Mouse (Mus musculus) heart, postnatal 25 days (tissue): Measurements from ENCODE around the gene Slc25a16. TPM values are rescaled to one million over a fixed set of nuclear protein-coding genes. Genes with fewer than 3 reads are reported as not detected.
"Not testable (repeated sequence)": the region's sequence is repeated elsewhere in the genome, so short reads cannot be mapped to it uniquely, and the experiment has no call there.

Experiments used
- DNase-seq: peaks from one replicate; pipeline ENCODE4 v3.0.0; 2022; ENCODE audit warnings: low spot score
- intact Hi-C: fragments of 180-260 bp; cut with DNase I; formaldehyde crosslinking; loops from one replicate; pipeline ENCODE4 v1.15.1; 2025
- total RNA-seq, 2 experiments: library from RNA; stranded (reverse); gene quantifications; 2 replicates each; pipeline ENCODE4 v1.2.3; 2021

The Slc25a16 gene
- total RNA-seq, 2 experiments from 2014 or later: 23.0 to 23.2 TPM

DNA sequence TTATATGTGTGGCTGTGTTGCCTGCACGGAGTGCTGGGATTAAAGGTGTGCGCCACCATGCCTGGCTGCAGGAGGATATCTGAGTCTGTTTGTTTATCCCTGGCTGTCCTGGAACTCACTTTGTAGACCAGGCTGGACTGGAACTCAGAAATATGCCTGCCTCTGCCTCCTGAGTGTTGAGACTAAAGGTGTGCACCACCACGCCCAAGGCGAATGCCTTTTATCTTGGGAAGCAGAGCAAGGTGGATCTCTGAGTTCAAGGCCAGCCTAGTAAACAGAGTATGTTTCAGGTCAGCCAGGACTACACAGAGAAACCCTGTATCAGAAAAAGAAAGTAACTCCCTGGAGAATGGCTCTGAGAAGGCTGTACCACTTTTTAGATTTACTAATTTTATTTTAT, 20.3 kb upstream of the Slc25a16 start:
- intact Hi-C loops: no loop called here
- no peak for DNase-seq

DNA sequence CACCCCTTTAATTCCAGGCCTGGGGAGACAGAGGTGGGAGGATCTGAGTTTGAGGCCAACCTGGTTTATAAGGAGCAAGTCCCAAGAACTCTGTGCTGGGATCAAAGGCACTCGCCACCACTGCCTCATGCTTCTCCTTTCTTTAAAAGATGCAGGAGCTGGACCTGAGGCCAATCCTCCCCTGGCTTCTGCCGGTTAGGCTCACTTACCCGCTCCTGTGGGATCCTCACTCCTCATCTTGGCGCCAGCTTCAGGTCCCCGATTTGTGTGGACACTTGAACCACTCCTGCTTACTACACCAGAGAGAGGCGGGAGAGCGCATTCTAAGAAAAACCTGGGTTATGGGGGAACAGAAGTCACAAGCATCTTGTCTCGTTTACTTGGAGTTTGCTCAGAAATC, 18.6 kb upstream of the Slc25a16 start:
- DNase-seq: no peak
- intact Hi-C loops: no loop called here

DNA sequence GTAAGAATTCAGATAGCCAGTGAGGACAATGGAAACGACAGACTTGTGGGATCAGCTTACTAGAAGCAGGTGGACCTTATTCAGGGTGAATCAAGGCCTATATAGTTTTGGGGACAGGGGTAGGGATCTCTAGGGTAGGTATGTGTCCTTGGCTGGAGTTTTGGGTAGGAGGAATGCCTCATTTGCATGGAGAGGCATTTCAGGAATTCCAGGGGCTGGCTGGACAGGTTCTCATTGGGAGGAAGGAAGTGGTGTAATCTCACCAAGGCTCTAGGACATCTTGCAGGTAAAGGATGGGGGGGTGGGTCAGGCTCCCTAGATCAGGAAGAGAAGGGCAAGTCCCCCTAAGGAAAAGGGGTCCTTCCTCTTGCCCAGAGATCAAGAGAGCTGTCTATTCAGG, 17.6 kb upstream of the Slc25a16 start:
- no peak for DNase-seq
- intact Hi-C loops: no loop called here

DNA sequence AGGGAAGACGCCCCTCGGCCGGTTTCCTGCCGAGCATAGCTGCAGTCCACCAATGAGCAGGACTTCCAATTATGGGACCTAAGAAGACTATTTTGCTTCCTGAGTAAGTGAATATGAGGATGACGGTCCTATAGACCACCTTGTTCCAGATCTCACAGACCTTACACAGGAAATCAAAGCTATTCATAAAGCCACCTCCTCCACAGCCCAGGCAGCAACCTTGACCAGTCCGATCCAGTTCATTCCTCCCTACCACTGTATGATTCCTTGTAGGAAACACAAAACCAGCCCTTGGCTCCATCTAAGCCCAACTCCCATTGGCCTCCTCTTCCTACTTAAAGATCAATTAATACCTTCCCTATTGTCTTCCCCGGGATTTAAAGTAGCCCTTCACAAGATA, 14.1 kb upstream of the Slc25a16 start:
- intact Hi-C loops: no loop called here
- no peak for DNase-seq

DNA sequence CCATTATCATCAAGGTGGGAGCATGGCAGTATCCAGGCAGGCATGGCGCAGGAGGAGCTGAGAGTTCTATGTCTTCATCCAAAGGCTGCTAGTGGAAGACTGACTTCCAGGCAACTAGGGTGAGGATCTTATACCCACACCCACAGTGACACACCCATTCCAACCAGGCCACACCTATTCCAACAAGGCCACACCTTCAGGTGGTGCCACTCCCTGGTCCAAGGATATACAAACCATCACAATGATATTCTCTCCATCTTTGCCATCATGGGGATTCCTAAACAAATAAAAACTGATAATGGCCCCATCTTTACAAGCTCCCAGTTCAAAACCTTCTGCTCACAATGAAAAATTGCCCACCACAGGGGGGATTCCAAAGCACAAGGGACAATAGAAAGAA, 11.5 kb upstream of the Slc25a16 start, which contains the start of gene Tet1:
TSS of gene Tet1 (minus strand) at position 101 of the 400 bp plus-strand sequence.
- DNase-seq, intact Hi-C loops: not testable (repeated sequence)

DNA sequence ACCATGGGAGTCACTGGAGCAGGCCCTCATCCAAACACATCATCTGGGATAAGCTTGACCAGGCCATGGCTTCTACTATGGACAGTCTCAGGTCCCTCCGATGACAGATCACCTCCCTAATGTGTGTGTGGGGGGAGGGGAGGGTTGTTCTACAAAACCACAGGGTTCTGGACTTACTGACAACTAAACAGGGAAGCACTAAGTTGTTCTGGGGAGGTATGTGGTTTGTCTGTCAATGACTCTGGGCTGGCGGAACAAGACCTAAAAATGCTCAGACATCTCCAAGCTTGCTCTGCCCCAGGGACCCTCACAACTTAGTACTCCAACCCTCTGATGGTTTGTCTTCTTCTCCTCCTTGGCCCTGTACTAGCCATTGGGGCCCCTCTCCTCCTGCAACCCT, 9.3 kb upstream of the Slc25a16 start:
- intact Hi-C loops: no loop called here
- no peak for DNase-seq

DNA sequence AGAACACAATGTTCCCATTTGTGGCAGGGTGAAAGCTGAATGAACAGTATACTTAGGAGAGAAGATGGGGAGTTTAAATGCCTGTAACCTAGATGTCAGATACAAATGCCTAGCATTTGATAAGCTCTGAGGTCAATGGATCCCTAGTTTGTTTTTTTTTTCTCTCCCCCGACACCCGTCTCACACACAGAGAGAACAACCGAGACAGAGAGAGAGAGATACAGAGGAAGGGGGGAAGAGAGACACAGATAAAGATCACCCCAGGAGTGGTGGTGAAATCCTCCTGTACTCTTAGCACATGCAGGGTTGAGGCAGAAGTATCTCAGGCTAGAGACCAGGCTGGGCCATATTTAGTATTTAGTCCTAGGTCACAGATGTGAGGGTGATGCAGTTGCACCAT, 1.4 kb upstream of the Slc25a16 start:
- intact Hi-C loops: no loop called here

DNA sequence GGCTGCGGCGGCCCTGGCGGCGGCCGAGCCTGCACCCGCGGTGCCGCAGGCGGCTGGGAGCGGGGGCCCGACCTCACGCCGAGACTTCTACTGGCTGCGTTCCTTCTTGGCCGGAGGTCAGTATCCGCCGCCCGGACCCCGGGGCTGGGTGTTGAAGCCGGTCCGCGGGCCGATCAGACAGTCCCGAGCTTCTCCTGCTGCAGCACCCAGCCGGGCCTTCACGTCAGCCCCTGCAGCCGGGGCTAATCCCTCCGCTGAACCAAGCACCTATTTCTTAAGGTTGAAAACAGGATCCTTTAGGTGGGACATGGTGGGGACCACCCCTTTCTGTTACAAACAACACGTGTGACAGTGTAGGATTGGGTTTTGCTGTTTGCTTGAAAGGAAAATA, 328 bp downstream of the Slc25a16 start:
- intact Hi-C loops: loop anchor here (2.0 kb wide), 1 partner anchor 56 kb away; no protein-coding TSS in a partner anchor
- no peak for DNase-seq

More for the DNA sequence above, 1.4 kb upstream of the Slc25a16 start:
- DNase-seq: no peak

DNA sequence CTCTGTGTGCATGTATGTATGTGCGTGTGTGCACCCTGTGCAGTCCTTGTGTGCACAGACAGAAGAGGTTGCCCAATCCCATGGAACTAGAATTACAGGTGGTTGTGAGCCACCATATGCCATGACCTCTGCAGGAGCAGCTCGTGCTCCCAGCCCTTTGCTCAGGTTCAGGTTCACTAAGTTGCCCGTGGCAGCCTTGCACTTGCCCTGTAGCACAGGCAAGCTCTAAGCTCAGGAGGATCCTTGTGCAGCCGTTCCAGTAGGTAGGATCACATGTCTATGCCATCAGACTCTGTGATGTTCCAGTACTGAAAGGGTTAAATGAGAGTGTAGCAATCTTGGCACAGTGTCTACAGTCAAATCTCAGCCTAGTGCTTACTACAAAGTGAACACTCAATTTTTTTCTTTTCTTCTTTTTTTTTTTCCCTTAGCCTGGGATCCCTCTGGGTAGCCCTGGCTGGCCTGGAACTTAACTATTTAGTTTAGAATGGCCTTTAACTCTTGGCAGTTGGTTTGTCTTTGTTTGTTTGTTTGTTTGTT, 3.7 kb downstream of the Slc25a16 start:
- DNase-seq: no peak
- intact Hi-C loops: no loop called here

DNA sequence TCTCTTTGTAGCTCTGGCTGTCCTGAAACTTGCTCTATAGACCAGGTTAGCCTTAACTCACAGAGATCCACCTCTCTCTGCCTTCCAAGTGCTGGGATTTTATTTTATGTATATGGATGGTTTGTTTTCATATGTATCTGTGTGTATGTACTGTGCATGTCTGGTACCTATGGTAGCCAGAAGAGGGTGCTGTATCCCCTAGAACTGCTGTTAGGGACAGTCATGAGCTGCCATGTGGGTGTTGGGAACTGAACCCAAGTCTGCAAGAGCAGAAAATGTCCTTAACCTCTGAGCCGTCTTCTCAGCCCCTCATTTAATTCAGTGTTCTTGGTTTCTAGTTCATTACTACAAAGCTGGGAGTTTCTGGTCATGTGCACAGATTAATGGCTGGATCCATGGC, 11.9 kb downstream of the Slc25a16 start:
- no peak for DNase-seq
- intact Hi-C loops: no loop called here

DNA sequence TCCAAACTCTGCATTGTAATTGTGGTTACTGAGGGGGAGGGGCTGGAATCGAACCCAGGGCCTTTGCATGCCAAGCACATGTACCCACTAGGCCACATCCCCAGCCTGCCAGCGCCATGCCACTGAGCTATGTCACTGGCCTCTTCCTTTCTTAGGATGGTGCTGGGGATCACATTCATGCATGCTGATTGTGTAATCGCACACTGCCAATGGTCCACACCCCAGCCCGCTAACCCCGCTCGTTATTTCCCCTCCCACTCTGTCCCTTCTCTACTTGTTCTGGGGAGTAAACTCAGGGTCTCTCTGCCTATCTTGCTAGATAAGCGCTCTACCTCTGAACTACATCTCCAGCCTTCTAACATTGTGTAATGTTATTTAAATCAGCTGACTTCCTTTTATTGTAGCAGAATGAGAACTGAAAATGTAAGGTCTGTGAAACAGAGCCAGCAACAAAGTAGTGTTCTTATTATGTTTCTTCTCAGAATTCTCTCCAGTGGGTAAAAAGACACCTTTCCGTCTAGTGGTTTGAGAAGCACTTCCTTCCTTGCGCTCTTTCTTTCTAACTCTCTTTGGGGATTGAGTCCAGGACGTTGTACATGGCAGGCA, 24.6 kb downstream of the Slc25a16 start:
- no peak for DNase-seq
- intact Hi-C loops: no loop called here

DNA sequence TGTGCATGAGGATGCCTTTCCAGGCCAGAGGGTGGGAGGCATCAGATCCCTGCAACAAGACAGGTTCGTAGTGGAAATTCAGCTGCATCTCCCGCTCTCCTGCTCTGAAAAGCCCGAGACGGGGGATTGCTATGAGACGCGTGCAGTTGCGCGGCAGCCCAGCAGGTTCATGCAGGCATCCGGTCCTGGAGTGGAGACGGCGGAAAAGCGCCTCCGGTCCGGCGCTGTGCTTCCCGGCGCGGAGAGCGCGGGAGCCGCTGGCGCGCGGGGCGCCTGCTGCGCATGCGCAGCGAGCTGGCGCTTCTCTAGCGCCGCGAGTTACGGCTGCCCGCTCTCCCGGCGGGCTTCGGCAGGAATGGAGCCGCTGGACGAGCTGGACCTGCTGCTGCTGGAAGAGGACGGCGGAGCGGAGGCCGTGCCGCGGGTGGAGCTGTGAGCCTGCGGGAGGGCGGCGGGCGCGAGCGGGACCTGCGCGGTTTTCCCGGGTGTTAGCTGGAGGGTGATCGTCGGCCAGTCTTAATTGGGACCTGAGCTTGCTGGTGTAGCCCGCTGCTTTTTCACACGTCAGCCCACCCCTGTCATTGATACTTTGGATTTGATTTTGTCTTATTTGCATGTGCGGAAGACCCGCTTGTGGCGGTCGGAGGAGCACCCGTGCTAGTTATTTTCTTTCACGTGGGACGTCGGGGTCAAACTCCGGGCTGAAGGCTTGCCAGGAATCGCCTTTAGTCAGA, 26.5 kb downstream of the Slc25a16 start, which contains the start of gene Dna2:
TSS of gene Dna2 (plus strand) at position 289 of the 734 bp plus-strand sequence.
- intact Hi-C loops: no loop called here
- peak; percentile 53 for DNase-seq

DNA sequence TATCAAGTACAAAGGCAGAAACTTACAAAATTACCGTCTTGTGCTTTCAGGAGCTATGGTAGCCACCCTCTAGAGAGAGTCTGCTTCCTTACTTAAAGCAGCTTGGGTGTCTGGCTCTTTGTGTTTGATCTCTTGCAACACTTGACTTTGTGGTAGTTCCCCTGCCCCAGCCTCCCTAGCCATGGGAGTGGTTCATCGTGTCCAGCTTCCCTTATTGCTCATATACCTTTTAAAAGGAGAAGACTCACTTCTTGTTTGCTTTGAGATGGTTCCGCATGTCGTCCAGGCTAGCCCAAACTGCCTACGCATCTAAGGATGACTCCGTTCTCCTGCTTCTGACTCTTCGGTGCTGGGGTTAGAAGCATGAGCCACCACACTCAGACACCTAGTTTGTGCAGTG, 28.1 kb downstream of the Slc25a16 start:
- no peak for DNase-seq
- intact Hi-C loops: no loop called here

DNA sequence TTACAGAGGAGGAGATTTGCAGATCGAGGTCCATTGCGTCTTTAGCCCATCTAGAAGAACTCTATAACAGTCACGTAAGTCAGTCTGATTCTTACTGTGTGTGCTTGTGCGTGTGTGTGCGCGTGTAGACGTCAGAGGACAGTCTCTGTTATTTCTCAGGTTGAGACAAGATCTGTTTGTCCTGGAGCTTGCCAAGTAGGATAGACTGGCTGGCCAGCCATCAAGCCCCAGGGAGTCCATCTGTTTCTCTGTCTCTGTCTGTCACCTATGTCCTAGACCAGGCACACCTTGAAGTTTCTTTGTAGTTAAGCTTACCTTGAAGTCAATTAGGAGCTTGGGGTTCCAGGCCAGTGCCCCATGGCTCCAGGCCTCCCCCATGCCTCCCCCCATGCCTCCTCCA, 43.5 kb downstream of the Slc25a16 start:
- DNase-seq: no peak
- intact Hi-C loops: no loop called here

DNA sequence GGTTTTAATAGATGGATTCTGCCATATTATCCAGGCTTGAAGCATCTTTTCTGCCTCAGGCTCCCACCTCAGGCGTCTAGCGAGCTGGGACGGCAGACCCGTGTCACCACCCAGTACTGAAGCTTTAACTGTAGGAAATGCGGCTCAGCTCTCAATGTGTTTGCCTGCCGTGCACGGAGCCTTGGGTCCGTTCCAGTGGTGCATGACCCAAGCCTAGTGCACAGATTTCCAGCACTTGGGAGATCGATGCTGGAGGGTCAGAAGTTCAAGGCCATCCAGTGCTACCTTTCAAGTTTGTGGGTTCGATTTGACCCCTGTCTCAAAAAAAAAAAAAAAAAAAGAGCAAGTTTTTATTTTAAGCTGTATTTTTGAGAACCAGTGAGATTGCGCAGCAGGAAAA, 45.4 kb downstream of the Slc25a16 start:
- no peak for DNase-seq
- intact Hi-C loops: no loop called here

DNA sequence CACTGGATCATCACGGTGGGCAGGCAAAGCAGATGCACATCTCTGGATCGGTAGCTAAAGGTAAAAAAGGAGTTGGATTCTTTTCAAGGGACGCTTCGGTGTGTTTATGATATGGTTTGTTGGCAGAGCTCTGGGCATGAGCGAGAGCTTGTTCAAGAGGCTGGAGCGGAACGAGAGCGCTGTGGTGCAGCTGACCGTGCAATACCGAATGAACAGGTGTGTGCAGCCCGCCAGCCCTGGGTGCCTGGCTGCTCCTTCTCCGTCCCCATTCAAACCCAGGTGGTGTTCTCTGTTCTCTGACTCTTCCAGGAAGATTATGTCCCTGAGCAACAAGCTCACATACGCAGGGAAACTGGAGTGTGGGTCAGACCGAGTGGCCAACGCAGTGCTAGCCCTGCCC, 45.9 kb downstream of the Slc25a16 start:
- DNase-seq: no peak
- intact Hi-C loops: no loop called here

DNA sequence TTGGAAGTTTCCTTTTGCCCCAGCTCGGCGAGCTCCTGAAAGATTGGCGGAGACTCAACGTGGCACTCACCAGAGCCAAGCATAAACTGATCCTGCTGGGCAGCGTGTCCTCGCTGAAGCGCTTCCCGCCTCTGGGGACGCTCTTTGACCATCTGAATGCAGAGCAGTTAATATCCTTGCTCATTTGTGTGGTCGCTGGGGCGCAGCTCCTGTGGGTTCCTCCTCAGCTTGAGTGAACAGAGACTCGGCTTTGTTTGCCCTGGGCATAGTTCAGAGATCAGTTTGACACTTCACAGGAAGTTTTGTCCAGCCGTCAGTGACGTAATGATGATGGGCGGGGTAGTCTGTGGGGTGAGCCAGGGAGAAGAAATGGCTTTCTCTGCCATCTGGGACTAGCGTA, 51.4 kb downstream of the Slc25a16 start:
- DNase-seq: no peak
- intact Hi-C loops: no loop called here

DNA sequence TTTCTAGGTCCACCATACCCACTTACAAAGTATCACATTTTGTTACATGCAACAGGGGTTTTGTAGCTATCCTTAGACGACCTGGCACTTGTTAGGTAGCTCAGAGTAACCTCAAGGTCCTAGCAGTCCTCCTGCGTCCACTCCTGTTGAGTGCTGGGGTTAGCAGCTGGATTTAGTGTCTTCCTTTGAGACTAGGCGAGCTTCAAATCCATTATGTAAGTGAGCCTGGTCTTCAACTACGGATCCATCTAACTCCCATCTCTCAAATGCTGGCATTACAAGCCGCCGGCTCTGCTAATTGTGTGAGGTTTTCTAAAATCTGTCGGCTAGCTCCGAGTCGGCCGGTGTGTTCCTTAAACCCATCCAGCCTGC, 59.2 kb downstream of the Slc25a16 start:
- intact Hi-C loops: loop anchor here (5.0 kb wide), 2 partner anchors 43 to 88 kb away; partner anchors contain the start of genes Hnrnph3 and Pbld2
- DNase-seq: no peak

DNA sequence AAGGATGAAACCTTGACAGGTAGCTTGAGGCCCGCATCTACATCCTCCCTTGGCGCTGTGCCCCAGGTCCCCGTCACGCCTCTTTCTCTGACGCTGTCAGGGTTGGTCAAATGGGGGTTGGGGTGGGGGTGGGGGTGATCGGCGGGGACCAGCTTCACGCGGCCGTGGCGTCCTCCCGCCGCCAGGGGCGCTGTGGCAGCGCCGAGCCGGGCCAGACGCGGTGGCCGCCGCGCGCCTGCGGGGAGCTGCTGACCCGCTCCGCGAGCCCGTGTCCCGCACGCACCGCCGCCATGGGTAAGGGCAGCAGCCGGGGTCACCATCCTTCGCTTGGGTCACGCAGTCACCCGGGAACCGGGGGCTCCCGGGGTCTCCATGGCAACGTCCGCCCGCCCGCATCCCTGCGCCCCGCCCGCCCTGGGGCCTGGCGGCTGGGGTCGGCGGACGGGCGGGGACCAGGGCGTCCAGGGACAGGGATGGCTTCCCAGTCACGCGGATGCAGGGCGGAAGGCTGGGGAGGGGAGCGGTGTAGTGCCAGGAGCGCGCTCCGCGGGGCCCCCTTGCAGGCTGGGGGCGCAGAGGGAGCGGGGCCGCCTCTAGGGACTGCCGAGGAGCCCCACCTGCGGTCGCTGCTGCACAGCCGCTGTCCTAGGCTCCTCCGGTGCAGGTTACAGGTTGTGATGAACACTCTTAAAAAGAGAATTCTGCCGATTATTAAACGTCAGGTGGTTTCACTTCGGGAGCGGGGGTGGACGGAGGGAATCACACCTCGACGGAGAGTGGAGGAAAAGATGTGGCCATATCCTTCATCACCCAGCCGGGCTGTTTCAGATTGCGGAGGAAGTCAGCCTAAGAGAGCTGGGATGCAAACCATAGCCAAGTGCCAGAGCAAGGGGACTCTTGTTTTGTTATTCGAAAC, 59.9 kb downstream of the Slc25a16 start, which contains the start of gene Rufy2:
TSS of gene Rufy2 (plus strand) at position 185 of the 916 bp plus-strand sequence.
- intact Hi-C loops: loop anchor here (5.0 kb wide), 2 partner anchors 42 to 87 kb away; partner anchors contain the start of genes Hnrnph3 and Pbld2
- peak; percentile 70 for DNase-seq

DNA sequence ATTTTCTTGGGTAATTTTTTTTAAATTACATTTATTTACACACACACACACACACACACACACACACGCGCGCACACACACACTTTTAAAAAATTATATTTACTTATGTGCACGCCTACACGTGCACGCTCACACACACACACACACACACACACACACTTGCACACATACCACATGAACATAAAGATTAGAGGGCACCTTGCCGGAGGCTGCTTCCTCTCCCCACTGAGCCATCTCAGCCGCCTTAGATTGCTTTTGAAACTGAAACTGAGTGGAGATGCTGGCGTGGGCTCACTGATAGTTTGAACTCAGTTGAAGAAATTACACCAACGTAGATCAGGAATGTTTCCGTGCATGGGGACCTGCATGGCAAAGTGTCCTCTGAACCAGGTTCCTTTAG, 63.6 kb downstream of the Slc25a16 start:
- intact Hi-C loops: loop anchor here (5.0 kb wide), 2 partner anchors 38 to 83 kb away; partner anchors contain the start of genes Hnrnph3 and Pbld2
- DNase-seq: no peak
